Mouse (Mus musculus) right cerebral cortex, postnatal 25 days (tissue): ENCODE measurements around the gene Trim34b.
"Not testable (repeated sequence)": the region's sequence is repeated elsewhere in the genome, so short reads cannot be mapped to it uniquely, and the experiment has no call there.

Experiments
- DNase-seq: peaks from one replicate; pipeline ENCODE4 v3.0.0; 2022

The Trim34b gene

DNA sequence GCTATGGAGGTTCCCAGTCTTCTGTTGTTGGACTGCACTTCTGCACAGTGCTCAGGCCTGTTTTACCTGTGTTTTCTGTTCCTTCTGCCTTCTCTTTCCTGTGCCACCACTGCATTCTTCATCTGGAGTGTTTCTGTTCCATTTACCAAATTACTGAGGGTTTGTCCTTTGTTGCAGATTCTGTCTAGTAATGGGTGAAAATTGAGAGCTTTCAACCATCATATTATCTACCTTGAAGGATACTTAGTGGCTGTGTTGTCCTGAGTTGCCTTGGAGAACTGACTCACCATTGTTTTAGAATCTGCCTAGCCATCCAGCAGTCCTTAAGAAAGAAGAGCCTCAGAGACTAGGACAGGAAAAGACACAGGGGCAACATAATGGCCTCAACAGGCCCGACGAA, at the start of gene Trim34b:
Gene Trim34b, plus strand, starts transcription at position 301 of the 400 bp plus-strand sequence.
- not testable (repeated sequence) for DNase-seq

DNA sequence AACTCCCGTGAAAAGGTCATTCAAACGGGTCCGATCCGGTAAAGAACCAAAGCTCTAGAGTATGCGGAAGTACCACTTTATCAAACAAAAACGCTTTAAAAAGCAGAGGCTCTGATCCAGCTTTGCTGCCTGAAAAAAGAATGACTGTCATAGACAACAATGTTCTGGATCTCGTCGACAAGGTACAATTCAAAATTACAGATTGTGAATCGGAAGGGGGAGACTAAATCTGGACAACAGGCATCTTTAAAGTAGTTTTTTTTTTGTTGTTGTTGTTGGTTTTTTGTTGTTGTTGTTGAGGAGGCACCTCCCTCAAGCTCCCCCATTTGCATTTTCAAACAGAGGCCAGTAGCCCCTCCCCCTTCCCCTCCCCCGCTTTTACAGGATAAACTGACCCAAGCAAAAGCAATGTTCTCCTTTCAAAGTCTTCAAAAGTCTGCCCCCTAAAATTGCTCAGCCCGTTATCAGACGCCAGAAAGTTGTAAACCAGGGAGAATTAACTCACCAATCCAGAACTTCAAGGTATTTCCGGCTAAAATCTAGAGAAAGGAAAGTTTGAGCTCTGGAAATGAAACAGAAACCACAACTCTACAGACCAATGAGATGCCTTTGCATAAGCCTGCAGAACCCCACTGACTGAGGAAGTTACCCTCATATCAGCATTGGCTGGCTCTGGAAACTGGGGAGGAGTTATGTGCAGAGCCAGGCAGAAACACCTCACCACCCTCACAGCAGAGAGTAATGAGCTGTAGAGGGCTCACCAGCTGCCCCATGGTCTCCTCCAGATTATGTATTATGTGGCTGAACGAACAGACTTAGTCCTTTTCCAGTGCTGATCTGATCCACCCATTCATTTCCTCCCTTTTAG, 41.5 kb upstream of the Trim34b start, which contains the start of gene Trim5:
Gene Trim5, minus strand, starts transcription at position 519 of the 868 bp plus-strand sequence.
- not testable (repeated sequence) for DNase-seq

DNA sequence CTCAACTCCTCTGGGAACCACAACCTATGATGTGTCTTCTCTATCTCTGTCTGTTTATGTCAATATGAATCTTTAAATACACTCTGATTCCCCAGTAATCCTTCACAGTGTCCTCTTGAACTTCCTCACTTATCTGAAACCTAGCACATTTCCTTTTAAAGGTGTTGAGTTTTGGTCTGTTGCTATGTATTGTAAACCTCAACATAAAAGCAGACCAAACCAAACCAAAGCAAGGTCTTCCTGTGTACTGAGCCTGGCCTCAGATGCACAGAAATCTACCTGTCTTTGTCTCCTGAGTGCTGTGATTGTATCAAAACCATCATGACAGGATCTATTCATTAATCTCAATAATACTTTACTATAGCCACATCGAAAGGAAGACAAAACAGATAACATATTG, 38.6 kb upstream of the Trim34b start:
- DNase-seq = no peak

DNA sequence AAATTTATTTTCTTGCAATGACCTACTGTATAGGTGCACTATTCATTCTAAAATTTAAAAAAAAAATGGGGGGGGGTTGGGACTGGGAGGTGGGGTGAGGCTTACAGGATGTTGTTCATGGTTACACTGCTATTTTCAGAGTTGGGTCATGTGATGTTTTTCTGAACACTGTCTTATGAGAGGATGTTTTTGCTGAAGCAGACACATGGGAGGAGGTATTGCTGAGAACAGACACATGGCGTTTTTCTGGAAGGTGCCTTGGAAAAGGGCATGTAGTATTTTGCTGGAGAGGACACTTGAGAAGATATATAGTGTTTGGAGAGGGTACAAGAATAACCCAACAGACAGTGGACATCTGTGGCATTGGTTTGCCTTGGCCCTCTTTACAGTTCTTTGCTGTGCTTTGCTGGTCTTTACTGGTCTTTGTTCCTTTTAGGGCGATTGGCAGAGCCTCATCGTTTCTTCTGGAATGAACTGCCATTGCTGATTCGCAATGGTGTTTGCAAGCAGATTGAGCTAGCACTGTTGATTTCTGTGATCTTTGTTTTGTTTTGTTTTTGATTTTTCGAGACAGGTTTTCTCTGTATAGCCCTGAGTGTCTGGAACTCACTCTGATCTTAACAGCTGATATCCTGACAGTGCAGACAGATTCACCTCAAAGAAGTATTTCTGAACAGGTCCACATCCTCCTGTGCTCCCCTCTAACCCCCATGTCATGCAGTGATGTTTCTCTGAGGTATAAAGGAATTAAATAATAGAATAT, 37.5 kb upstream of the Trim34b start:
- DNase-seq = no peak

DNA sequence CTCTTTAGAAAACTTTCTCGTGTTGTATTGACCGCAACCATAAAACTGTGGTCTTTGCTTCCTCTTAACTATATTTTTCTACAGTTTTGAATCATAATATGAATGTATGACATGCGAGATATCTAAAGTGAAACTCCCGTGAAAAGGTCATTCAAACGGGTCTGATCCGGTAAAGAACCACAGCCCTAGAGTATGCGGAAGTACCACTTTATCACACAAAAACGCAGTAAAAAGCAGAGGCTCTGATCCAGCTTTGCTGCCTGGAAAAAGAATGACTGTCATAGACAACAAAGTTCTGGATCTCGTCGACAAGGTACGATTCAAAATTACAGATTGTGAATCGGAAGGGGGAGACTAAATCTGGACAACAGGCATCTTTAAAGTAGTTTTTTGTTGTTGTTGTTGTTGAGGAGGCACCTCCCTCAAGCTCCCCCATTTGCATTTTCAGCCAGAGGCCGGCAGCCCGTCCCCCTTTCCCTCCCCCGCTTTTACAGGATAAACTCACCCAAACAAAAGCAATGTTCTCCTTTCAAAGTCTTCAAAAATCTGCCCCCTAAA, 14.4 kb upstream of the Trim34b start:
- DNase-seq = no peak

DNA sequence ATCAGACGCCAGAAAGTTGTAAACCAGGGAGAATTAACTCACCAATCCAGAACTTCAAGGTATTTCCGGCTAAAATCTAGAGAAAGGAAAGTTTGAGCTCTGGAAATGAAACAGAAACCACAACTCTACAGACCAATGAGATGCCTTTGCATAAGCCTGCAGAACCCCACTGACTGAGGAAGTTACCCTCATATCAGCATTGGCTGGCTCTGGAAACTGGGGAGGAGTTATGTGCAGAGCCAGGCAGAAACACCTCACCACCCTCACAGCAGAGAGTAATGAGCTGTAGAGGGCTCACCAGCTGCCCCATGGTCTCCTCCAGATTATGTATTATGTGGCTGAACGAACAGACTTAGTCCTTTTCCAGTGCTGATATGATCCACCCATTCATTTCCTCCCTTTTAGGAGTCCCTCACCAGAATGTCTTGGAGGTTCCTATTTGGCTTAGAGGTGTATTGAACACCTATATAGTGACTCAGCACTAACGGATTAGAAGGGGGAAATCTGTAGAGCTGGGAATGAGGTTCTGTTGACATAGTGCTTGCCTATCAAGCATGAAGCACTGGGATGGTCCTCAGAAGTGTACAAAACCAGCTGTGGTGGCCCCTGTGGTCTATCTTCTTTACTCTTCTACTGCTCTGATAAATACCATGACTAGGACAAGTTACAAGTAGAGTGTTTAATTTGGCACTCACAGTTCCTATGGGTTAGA, 13.7 kb upstream of the Trim34b start, which contains the start of gene Trim12a:
Gene Trim12a, minus strand, starts transcription at position 98 of the 712 bp plus-strand sequence.
- not testable (repeated sequence) for DNase-seq

DNA sequence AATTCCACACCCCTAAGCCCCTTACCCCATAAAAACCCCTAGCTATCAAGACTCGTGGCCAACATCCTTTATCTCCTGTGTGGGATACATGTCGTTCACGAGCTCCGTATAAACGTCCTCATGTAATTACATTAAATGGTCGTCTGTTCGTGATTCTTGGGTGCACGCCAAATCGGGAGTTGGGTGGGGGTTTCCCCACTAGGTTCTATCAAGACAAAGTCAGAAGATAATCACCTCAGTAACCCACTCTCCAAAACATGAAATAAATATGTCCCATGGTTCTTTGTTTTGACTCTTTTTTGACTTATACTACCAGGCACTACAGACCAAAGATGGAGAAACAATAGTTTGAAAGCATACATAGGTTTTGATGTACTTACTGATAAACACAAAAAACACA, 7.2 kb upstream of the Trim34b start:
- no peak for DNase-seq

DNA sequence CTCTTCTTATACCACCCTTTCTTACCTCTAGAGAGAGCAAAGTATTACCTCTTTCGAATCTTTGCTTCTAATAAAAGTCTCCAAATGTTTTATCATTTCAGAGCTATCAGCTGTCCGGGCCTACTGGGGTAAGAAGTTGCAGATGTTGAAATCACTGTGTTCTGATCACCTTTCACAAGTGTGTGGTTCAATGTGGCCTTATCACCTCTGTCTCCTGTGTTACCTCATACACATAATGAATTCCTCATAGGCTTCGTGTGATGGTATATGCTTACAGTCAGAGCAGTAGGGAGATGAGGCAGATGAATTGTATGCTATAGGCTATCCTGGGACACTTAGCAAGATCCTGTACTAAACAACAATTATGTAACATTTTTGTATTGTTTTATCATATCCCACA, 6.3 kb downstream of the Trim34b start:
- not testable (repeated sequence) for DNase-seq

DNA sequence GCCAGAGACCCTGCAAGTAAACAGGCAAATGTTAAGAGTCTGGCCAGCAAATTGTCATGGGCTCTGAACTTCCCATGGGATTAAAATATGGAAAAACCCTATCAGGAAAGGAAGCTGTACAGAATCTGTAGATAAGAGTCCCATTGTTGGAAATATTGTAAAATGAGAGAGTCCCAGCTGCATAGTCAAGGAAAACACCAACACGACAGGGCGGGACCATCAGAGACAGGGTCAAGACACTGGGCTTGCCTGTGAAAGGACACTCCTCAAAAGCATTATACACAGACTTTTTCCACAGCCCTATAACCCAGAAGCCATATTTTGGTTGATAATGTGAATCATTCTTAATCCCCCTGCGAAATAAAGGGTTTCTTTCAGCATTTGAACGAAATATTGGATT, 11.5 kb downstream of the Trim34b start:
- DNase-seq = not testable (repeated sequence)

DNA sequence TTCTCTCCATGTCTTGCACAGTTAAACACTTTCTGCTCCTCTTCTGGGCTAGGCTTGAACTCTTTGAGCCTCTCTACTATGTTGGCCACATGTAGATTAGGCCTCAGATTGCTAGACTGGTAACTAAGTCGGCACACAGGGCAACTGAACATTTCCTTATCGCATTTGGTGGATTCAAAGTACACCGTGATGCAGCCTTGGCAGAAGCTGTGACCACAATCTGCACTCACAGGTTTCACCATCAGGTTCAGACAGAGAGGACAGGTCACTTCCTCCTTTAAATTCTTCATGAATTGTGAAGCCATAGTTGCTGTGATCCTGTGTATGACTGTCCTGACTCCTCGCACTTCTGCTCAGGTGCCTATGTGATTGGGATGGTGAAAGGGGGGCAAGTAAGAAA, 18.8 kb downstream of the Trim34b start:
- not testable (repeated sequence) for DNase-seq

DNA sequence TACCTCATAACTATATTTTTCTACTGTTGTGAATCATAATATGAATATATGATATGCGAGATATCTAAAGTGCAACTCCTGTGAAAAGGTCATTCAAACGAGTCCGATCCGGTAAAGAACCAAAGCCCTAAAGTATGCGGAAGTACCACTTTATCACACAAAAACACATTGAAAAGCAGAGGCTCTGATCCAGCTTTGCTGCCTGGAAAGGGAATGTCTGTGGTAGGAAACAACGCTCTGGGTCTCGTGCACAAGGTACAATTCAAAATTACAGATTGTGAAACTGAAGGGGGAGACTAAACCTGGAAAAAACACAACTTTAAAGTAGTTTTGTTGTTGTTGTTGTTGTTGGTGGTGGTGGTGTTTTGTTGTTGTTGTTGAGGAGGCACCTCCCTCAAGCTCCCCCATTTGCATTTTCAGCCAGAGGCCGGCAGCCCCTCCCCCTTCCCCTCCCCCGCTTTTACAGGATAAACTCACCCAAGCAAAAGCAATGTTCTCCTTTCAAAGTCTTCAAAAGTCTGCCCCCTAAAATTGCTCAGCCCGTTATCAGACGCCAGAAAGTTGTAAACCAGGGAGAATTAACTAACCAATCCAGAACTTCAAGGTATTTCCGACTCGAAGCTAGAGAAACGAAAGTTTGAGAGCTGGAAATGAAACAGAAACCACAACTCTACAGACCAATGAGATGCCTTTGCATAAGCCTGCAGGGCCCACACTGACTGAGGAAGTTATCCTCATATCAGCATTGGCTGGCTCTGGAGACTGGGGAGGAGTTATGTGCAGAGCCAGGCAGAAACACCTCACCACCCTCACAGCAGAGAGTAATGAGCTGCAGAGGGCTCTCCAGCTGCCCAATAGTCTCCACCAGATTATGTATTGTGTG, 23.7 kb downstream of the Trim34b start, which contains the start of gene Trim12c:
Gene Trim12c, minus strand, starts transcription at position 646 of the 883 bp plus-strand sequence.
- DNase-seq = no peak

DNA sequence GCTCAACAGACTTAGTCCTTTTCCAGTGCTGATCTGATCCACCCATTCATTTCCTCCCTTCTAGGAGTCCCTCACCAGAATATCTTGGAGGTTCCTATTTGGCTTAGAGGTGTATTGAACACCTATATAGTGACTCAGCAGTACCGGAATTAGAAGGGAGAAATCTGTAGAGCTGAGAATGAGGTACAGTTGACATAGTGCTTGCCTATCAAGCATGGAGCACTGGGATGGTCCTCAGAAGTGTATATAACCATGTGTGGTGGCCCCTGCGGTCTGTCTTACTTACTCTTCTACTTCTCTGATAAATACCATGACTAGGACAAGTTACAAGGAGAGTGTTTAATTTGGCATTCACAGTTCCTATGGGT, 24.3 kb downstream of the Trim34b start:
- DNase-seq = no peak

DNA sequence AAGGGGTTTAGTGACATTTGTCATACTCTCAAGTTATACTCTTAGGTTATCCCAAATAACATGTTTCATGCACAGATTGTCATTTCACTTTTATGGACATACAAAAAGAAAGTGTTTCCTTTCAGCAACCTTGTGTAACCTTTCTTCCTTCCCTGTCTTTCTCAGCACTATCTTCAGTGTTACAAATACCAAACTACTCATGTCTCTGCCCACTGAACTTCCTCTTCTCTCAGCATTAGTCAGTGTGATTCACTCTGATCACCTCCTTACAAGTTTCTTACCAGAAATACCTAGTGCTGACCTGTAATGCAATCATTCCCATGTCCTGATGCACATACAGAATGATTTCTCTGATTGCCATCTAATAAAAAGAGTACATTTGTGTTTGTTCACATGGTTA, 37.1 kb downstream of the Trim34b start:
- DNase-seq = no peak

DNA sequence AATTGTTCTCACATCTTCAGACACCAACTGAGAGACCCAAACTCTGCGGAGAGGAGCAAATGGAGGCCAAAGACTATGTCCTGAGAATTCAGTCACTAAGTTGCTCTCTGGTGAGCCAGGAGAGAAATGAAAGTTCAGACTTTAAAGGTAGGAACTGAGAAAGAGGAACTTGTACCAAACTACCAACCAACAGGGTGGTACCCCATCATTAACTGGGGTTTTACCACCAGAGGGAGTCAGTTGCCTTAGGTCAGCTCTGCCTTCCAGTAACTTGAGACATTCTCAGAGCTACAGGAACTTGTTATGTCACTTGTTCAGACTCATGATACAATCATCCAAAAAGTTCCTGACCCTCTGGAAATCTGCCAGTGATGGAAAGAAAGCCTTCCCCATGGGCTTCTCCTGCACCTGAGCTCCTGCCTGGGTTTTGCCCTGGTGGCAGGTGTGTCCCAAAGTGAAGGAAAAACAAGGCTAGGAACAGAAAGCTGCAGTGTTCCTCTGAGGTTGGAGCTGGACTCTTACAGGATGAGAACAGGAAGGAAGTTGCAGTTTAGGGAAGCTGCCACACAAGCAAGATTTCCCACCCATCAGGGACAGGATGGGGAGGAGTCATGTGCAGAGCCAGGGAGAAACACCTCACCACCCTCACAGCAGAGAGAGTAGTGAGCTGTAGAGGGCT, 40.6 kb downstream of the Trim34b start, which contains the start of gene Trim30b:
Gene Trim30b, minus strand, starts transcription at position 149 of the 679 bp plus-strand sequence.
- DNase-seq = no peak
